Mouse (Mus musculus): ENCODE measurements around the gene Vat1. TPM values are rescaled to one million over a fixed set of nuclear protein-coding genes. Genes with fewer than 3 reads are reported as not detected.
"Not testable (repeated sequence)": the region's sequence is repeated elsewhere in the genome, so short reads cannot be mapped to it uniquely, and the experiment has no call there.

The Vat1 gene
- polyA plus RNA-seq, 1 experiment from 2014 or later = 11.8 TPM

GRCm38 (mm10) chr11:101477194-101477551 lies 11.1 kb upstream of the Vat1 start:
- H3K9ac ChIP-seq = no peak overlapping the region
- WGBS (ENCODE audit: insufficient replicate concordance) = 62% methylated on average over 4 of the region's 4 CpGs
- ATAC-seq = no peak

GRCm38 (mm10) chr11:101476361-101476760 lies 10.3 kb upstream of the Vat1 start:
- H3K4me3 ChIP-seq; ATAC-seq; H3K9ac ChIP-seq; H3K4me2 ChIP-seq; H3K9me3 ChIP-seq (replicated peaks); H3K36me3 ChIP-seq; H3K27ac ChIP-seq: not testable (repeated sequence)
- H3K27me3 ChIP-seq (replicated peaks) = peaks cover 40% of the 10 kb centered on the region
- WGBS (ENCODE audit: insufficient replicate concordance) = 76% methylated on average over 4 of the region's 4 CpGs
- H3K4me1 ChIP-seq = peaks cover 21% of the 10 kb centered on the region

More at GRCm38 (mm10) chr11:101477194-101477551, 11.1 kb upstream of the Vat1 start:
- no peaks in the 10 kb centered on the region for H3K36me3 ChIP-seq
- no peak overlapping the region for H3K27ac ChIP-seq
- no peaks in the 10 kb centered on the region for H3K9me3 ChIP-seq (replicated peaks)
- H3K27me3 ChIP-seq (replicated peaks) = peaks cover 32% of the 10 kb centered on the region
- H3K4me1 ChIP-seq = peaks cover 24% of the 10 kb centered on the region
- no peak overlapping the region for H3K4me3 ChIP-seq
- H3K4me2 ChIP-seq = no peak overlapping the region

GRCm38 (mm10) chr11:101474298-101474697 lies 8.3 kb upstream of the Vat1 start:
- H3K4me2 ChIP-seq = no peak overlapping the region
- no peak overlapping the region for H3K27ac ChIP-seq
- no peaks in the 10 kb centered on the region for H3K36me3 ChIP-seq
- H3K4me1 ChIP-seq = peaks cover 6% of the 10 kb centered on the region
- no peak overlapping the region for H3K9ac ChIP-seq
- 66% methylated on average over 5 of the region's 5 CpGs for WGBS (ENCODE audit: insufficient replicate concordance)
- ATAC-seq = no peak
- H3K9me3 ChIP-seq (replicated peaks) = no peaks in the 10 kb centered on the region
- no peak overlapping the region for H3K4me3 ChIP-seq
- peaks cover 47% of the 10 kb centered on the region for H3K27me3 ChIP-seq (replicated peaks)

- H3K4me3 ChIP-seq; H3K4me2 ChIP-seq; H3K36me3 ChIP-seq; H3K9ac ChIP-seq; H3K4me1 ChIP-seq; H3K9me3 ChIP-seq (replicated peaks); ATAC-seq; H3K27ac ChIP-seq: not testable (repeated sequence)
- 39% methylated on average over 1 of the region's 1 CpGs for WGBS (ENCODE audit: insufficient replicate concordance)
- peaks cover 46% of the 10 kb centered on the region for H3K27me3 ChIP-seq (replicated peaks)
These were observed 7.7 kb upstream of the Vat1 start for GRCm38 (mm10) chr11:101473686-101474085.

- WGBS (ENCODE audit: insufficient replicate concordance) = 57% methylated on average over 7 of the region's 7 CpGs
- peaks cover 54% of the 10 kb centered on the region for H3K27me3 ChIP-seq (replicated peaks)
These were observed 6.3 kb upstream of the Vat1 start for GRCm38 (mm10) chr11:101472336-101472735.

GRCm38 (mm10) chr11:101471926-101472325 lies 5.9 kb upstream of the Vat1 start:
- peaks cover 58% of the 10 kb centered on the region for H3K27me3 ChIP-seq (replicated peaks)
- no peak overlapping the region for H3K27ac ChIP-seq
- H3K4me3 ChIP-seq = no peak overlapping the region
- ATAC-seq = no peak
- H3K4me1 ChIP-seq = peaks cover 21% of the 10 kb centered on the region
- no peak overlapping the region for H3K9ac ChIP-seq
- WGBS (ENCODE audit: insufficient replicate concordance) = 72% methylated on average over 3 of the region's 3 CpGs
- no peaks in the 10 kb centered on the region for H3K36me3 ChIP-seq
- no peaks in the 10 kb centered on the region for H3K9me3 ChIP-seq (replicated peaks)
- no peak overlapping the region for H3K4me2 ChIP-seq

More at GRCm38 (mm10) chr11:101472336-101472735, 6.3 kb upstream of the Vat1 start:
- Histone ChIP-seq H3K36me3 (no peaks in the 10 kb centered on the region), H3K9me3 (replicated peaks) (no peaks in the 10 kb centered on the region), H3K9ac (no peak overlapping the region), H3K4me3 (no peak overlapping the region), H3K4me2 (no peak overlapping the region), H3K4me1 (peaks cover 17% of the 10 kb centered on the region), H3K27ac (no peak overlapping the region)
- no peak for ATAC-seq

GRCm38 (mm10) chr11:101470206-101470605 lies 4.2 kb upstream of the Vat1 start:
- Histone ChIP-seq H3K27me3 (replicated peaks) (peaks cover 73% of the 10 kb centered on the region), H3K4me2 (no peak overlapping the region), H3K4me3 (no peak overlapping the region), H3K4me1 (peaks cover 39% of the 10 kb centered on the region), H3K27ac (no peak overlapping the region), H3K9me3 (replicated peaks) (no peaks in the 10 kb centered on the region), H3K36me3 (no peaks in the 10 kb centered on the region), H3K9ac (no peak overlapping the region)
- ATAC-seq = no peak
- WGBS (ENCODE audit: insufficient replicate concordance) = 66% methylated on average over 7 of the region's 7 CpGs

- H3K36me3 ChIP-seq = no peaks in the 10 kb centered on the region
- WGBS (ENCODE audit: insufficient replicate concordance) = 47% methylated on average over 4 of the region's 4 CpGs
- no peaks in the 10 kb centered on the region for H3K9me3 ChIP-seq (replicated peaks)
- peak overlapping the region; percentile 100 for H3K4me2 ChIP-seq
- peaks cover 49% of the 10 kb centered on the region for H3K4me1 ChIP-seq
- no peak for ATAC-seq
- peaks cover 79% of the 10 kb centered on the region for H3K27me3 ChIP-seq (replicated peaks)
- no peak overlapping the region for H3K27ac ChIP-seq
- H3K9ac ChIP-seq = no peak overlapping the region
- H3K4me3 ChIP-seq = peak overlapping the region; percentile 74
These were observed 3.1 kb upstream of the Vat1 start for GRCm38 (mm10) chr11:101469155-101469554.

GRCm38 (mm10) chr11:101468731-101469130 lies 2.7 kb upstream of the Vat1 start:
- peaks cover 53% of the 10 kb centered on the region for H3K4me1 ChIP-seq
- no peak overlapping the region for H3K27ac ChIP-seq
- no peaks in the 10 kb centered on the region for H3K36me3 ChIP-seq
- no peak for ATAC-seq
- H3K9me3 ChIP-seq (replicated peaks) = no peaks in the 10 kb centered on the region
- 10% methylated on average over 13 of the region's 13 CpGs for WGBS (ENCODE audit: insufficient replicate concordance)
- H3K27me3 ChIP-seq (replicated peaks) = peaks cover 82% of the 10 kb centered on the region
- peak overlapping the region; percentile 73 for H3K9ac ChIP-seq
- H3K4me3 ChIP-seq = peak overlapping the region; percentile 74
- H3K4me2 ChIP-seq = peak overlapping the region; percentile 100

- under 1% methylated on average over 28 of the region's 31 CpGs for WGBS (ENCODE audit: insufficient replicate concordance)
- H3K4me2 ChIP-seq = peak overlapping the region; percentile 100
- 0 out of 2 replicates have a peak overlapping the region, but pooled peaks have one; percentile 28 for H3K27ac ChIP-seq
- H3K4me3 ChIP-seq = peak overlapping the region; percentile 74
- ATAC-seq = no peak
- H3K36me3 ChIP-seq = no peaks in the 10 kb centered on the region
- peaks cover 58% of the 10 kb centered on the region for H3K4me1 ChIP-seq
- peak overlapping the region; percentile 73 for H3K9ac ChIP-seq
- no peaks in the 10 kb centered on the region for H3K9me3 ChIP-seq (replicated peaks)
- peaks cover 85% of the 10 kb centered on the region for H3K27me3 ChIP-seq (replicated peaks)
These were observed 2.2 kb upstream of the Vat1 start for GRCm38 (mm10) chr11:101468263-101468688.

- peak overlapping the region; percentile 73 for H3K9ac ChIP-seq
- H3K27ac ChIP-seq = no peak overlapping the region
- under 1% methylated on average over 44 of the region's 54 CpGs for WGBS (ENCODE audit: insufficient replicate concordance)
- H3K27me3 ChIP-seq (replicated peaks) = peaks cover 81% of the 10 kb centered on the region
- peak overlapping the region; percentile 100 for H3K4me2 ChIP-seq
- peaks cover 64% of the 10 kb centered on the region for H3K4me1 ChIP-seq
- peak overlapping the region; percentile 74 for H3K4me3 ChIP-seq
- no peaks in the 10 kb centered on the region for H3K36me3 ChIP-seq
- peak; percentile 67 for ATAC-seq
- no peaks in the 10 kb centered on the region for H3K9me3 ChIP-seq (replicated peaks)
These were observed 1.6 kb upstream of the Vat1 start for GRCm38 (mm10) chr11:101467477-101468262.

GRCm38 (mm10) chr11:101466552-101466950 lies 521 bp upstream of the Vat1 start:
- peak overlapping the region; percentile 71 for H3K4me3 ChIP-seq
- H3K4me1 ChIP-seq = peaks cover 72% of the 10 kb centered on the region
- not testable (repeated sequence) for ATAC-seq; H3K9me3 ChIP-seq (replicated peaks); H3K36me3 ChIP-seq; H3K27ac ChIP-seq
- peaks cover 71% of the 10 kb centered on the region for H3K27me3 ChIP-seq (replicated peaks)
- H3K9ac ChIP-seq = 0 out of 2 replicates have a peak overlapping the region, but pooled peaks have one; percentile 69
- 57% methylated on average over 5 of the region's 5 CpGs for WGBS (ENCODE audit: insufficient replicate concordance)
- peak overlapping the region; percentile 99 for H3K4me2 ChIP-seq
